Mouse (Mus musculus) embryo, embryonic 11 days (tissue): ENCODE data around the gene Rhbdl2.

Source experiments
- DNase-seq: peaks from one replicate; pipeline ENCODE4 v3.0.0-alpha.2; 2015

Gene Rhbdl2

GRCm38 (mm10) chr4:123814030-123814501, 26.4 kb downstream of the Rhbdl2 start:
- no peak for DNase-seq

- peak; percentile 47 for DNase-seq
These were observed 31.5 kb downstream of the Rhbdl2 start for GRCm38 (mm10) chr4:123819093-123819610.

- DNase-seq: no peak
These were observed 54.5 kb downstream of the Rhbdl2 start for GRCm38 (mm10) chr4:123842126-123842525.

GRCm38 (mm10) chr4:123856888-123857287, 69.2 kb downstream of the Rhbdl2 start:
- DNase-seq: no peak

GRCm38 (mm10) chr4:123858090-123858489, 70.4 kb downstream of the Rhbdl2 start:
- no peak for DNase-seq

GRCm38 (mm10) chr4:123859379-123859778, 71.7 kb downstream of the Rhbdl2 start, which contains the start of gene 4933427I04Rik:
Gene 4933427I04Rik, plus strand, starts transcription at chr4:123859679.
- DNase-seq: no peak

- DNase-seq: no peak
These were observed 72.1 kb downstream of the Rhbdl2 start for GRCm38 (mm10) chr4:123859803-123860202.

- DNase-seq: no peak
These were observed 72.9 kb downstream of the Rhbdl2 start for GRCm38 (mm10) chr4:123860621-123861020.
